Mouse (Mus musculus): ENCODE measurements around the gene Mgll. TPM values are rescaled to one million over a fixed set of nuclear protein-coding genes. Genes with fewer than 3 reads are reported as not detected.

The Mgll gene
- polyA plus RNA-seq, 1 experiment: 189 TPM

DNA sequence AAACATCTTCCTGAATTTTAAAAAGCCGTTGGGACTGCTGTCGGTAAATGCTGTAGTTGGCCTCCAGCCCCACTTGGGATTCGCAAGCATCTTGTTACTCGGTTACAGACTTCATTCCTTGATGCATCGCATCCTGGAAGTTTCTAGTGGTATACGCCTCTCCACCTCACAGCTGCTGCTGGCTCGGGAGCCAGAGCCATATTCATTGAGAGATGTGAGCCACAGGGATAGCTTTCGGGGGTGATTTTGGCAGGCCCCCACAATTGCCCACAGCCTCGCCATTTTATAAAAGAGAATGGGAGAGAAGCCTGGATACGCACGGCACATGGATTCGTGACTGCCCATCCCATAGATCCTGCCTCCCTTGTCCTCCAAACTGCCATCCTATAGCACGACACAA is 69.7 kb downstream of the Mgll start:
- peak in 1 of 2 experiments; percentile 58 for DNase-seq (ENCODE audit: extremely low spot score in 1 of 2, low spot score in 1 of 2)

- DNase-seq (ENCODE audit: extremely low spot score in 1 of 2, low spot score in 1 of 2): no peak
Measured at GRCm38 (mm10) chr6:88794561-88794971, 70.4 kb downstream of the Mgll start.

GRCm38 (mm10) chr6:88800191-88800590 is 76.0 kb downstream of the Mgll start:
- DNase-seq (ENCODE audit: extremely low spot score in 1 of 2, low spot score in 1 of 2): no peak

- DNase-seq (ENCODE audit: extremely low spot score in 1 of 2, low spot score in 1 of 2): no peak
Measured at GRCm38 (mm10) chr6:88800735-88801134, 76.5 kb downstream of the Mgll start.

DNA sequence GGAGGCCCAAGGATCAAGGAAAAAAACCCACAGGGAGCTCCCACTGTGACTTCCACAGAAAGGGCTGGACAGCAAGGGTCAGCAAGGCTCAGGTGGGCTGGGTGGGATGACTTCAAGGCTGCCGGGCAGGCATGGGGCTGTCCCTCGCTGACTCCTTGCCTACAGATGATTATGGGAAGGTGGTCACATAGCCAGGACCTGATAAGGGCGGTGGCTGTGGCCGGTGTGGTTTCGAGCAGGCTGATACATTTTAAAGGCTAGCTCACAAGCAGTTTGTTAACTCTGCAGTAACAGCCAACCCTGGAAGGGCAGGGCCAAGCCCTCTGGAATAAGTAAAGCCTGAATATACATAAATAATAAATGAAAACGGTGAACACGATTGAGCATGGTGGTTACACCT is 78.8 kb downstream of the Mgll start:
- DNase-seq (ENCODE audit: extremely low spot score in 1 of 2, low spot score in 1 of 2): no peak

- no peak for DNase-seq (ENCODE audit: extremely low spot score in 1 of 2, low spot score in 1 of 2)
Measured at GRCm38 (mm10) chr6:88803957-88804695, 79.9 kb downstream of the Mgll start.

DNA sequence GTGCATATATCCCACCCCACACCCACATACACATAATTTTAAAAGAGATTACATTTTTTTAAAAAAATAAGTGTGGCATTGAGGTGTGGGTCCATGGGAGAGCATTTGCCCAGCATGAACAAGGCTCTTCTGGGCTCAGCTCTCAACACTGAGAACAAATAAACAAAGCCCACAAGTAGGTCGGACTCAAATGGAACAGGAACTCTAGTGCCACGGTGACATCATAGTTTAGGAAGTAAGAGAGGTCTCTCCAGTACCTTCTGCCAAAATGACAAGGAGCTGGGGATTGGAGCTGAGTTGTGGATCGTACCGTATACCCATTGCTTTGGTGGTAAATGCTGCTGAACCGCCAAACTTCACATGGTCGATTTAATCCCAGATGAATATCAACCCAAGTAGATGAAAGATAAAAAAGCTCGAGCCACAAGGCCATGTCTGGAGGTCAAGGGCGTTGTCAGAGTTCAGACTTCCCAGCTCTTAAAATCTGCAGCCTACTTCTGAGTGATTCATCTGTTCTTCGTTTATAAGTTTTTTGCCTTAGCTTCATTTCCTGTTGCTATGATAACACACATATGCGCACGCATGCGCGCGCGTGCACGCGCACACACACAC is 80.9 kb downstream of the Mgll start:
- no peak for DNase-seq (ENCODE audit: extremely low spot score in 1 of 2, low spot score in 1 of 2)

DNA sequence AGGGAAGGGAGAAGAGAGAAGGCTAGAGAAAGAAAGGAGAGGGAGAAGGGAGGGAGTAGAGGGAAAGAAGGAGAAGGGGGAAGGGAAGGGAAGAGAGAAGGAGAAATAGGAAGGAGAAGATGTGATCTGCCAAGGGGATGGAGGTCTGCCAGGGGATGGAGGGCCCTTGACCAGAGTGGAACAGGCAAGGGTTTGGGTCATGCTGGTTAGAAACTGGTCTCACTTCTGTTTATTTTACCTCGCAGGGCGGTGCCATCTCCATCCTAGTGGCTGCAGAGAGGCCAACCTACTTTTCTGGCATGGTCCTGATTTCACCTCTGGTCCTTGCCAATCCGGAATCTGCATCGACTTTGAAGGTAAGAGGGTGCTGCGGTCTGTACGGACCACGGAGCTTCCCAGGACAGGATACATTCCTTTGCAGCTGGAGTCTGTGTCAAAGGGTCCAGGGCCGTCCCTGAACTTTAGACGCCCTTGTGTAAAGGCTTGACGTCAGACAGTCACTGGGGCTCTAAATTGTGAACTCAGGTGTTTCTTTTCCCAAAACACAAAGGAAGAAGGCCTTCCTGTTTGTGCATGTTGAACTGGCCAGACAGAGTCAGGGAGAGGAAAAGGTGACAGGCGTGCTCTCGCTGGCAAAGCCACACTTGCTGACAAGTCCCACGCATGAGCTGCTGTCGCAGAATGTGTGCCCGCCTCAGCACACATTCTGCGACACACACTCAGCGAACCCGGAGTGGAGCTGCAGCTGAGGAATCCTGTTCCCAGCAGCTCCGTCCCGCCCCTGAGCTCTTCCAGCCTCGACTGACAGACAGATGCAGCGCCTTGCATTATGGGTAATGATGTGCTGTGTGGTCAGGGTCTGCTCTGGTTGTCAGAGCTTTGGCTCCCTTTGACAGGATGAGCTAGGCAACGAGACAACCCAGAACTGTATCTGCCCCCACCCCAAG is 85.2 kb downstream of the Mgll start:
- DNase-seq (ENCODE audit: extremely low spot score in 1 of 2, low spot score in 1 of 2): peak in 1 of 2 experiments; percentile 52

GRCm38 (mm10) chr6:88810291-88810690 is 86.1 kb downstream of the Mgll start:
- no peak for DNase-seq (ENCODE audit: extremely low spot score in 1 of 2, low spot score in 1 of 2)

- DNase-seq (ENCODE audit: extremely low spot score in 1 of 2, low spot score in 1 of 2): peak in 1 of 2 experiments; percentile 47
Measured at GRCm38 (mm10) chr6:88811396-88811795, 87.2 kb downstream of the Mgll start.

DNA sequence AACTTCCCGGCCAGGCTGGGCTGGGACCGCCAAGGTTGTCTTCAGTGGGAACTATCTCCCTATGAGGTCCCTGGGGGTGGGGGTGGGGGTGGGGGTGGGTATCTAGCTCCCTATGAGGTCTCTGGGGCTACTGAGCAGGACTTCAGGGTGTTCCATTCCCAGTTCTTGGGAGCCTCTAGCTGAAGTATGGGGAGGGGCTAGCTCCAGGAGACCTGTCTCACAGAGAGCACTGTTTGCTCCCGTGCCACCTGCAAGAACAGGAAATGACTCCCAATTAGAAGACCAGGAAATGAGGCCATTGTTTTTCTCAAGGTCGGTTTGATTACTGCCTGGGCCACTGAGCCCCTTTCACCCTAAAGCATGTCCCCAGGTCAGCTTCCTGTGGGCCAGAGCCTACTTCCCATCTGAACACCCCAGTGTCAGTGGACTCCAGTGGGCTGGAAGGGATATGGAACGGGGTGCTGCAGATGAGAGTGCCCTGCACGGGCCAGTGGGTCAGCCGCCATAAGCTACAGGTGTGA is 87.7 kb downstream of the Mgll start:
- no peak for DNase-seq (ENCODE audit: extremely low spot score in 1 of 2, low spot score in 1 of 2)

GRCm38 (mm10) chr6:88812886-88813285 is 88.7 kb downstream of the Mgll start:
- peak in 1 of 2 experiments; percentile 82 for DNase-seq (ENCODE audit: extremely low spot score in 1 of 2, low spot score in 1 of 2)

GRCm38 (mm10) chr6:88813832-88814231 is 89.6 kb downstream of the Mgll start:
- DNase-seq (ENCODE audit: extremely low spot score in 1 of 2, low spot score in 1 of 2): no peak

- no peak for DNase-seq (ENCODE audit: extremely low spot score in 1 of 2, low spot score in 1 of 2)
Measured at GRCm38 (mm10) chr6:88815036-88815435, 90.8 kb downstream of the Mgll start.

GRCm38 (mm10) chr6:88815489-88815888 is 91.3 kb downstream of the Mgll start:
- no peak for DNase-seq (ENCODE audit: extremely low spot score in 1 of 2, low spot score in 1 of 2)

GRCm38 (mm10) chr6:88816913-88817312 is 92.7 kb downstream of the Mgll start:
- DNase-seq (ENCODE audit: extremely low spot score in 1 of 2, low spot score in 1 of 2): no peak

DNA sequence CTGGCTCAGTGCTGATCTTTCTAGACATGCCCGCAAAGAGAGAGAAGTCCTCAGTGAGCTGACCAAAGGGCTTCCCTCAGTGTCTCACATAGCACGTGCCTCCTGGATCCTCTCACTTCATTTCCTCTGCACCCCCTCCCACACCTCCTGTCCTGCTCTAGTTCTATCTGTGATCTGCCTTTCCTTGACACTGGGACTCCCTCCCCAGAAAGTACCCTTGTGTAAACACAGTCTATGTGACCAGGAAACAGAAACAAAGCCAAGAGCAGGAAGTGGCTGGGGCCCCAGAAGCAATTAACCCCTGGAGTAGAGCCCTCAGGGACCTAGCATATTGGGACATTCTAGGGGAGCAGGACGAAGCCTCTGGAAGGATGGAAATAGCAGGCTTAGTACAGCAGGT is 96.6 kb downstream of the Mgll start:
- no peak for DNase-seq (ENCODE audit: extremely low spot score in 1 of 2, low spot score in 1 of 2)

DNA sequence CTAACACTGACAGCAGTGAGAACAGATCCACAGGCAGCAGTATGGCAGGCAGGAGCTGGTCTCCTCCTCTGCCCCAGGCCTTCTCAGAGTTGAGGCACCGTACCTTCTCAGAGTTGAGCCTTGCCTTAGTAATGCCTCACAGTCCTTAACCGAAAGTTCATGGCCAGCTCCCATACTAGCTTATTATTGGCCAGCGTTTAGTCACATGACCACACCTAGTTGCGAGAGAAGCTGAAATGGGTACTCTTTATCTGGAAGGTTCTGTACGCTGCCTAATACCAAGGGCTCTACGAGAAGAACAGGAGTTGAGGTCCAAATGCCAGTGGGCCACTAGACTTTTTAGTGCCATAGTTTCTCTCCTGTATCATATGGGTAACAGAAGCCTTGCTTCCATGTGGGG is 97.1 kb downstream of the Mgll start:
- DNase-seq (ENCODE audit: extremely low spot score in 1 of 2, low spot score in 1 of 2): no peak

DNA sequence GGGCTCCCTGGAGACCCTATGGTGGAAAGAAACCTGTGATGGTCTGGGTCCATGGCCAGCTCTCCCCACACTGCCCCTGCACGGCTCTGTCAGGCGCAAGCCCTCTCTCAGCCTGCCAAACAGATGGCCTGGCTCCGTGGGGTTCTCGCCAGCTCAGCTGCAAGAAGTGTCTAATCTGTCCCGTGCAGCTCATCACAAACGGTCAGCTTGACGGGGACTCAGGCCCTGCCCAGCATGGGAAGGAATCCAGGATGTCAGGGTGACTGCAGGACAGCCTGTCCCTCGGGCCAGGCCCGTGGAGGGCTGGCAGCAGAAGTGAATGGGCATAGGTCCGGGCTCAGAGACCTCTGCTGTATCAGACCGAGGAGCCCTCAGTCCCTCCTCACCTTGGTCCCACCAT is 97.7 kb downstream of the Mgll start:
- peak in 1 of 2 experiments; percentile 35 for DNase-seq (ENCODE audit: extremely low spot score in 1 of 2, low spot score in 1 of 2)

DNA sequence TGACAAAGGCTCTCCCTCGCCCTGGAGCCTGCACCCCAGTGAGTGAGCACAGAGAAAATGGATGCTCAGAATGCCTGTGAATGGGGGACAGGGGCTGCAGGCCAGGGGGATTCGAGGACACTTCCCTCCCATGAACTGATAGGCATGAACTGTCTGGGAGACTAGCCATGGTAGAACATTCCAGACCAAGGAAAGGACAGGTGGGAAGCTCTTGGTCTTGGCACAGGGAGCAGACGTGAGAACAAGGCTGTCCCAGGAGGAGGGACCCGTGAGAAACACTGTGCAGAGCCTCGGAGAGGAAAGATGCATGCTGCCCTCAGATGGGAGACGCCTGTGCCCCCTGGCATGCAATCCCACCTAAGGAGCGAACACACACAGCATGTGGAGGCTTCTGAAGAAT is 100.0 kb downstream of the Mgll start:
- no peak for DNase-seq (ENCODE audit: extremely low spot score in 1 of 2, low spot score in 1 of 2)

DNA sequence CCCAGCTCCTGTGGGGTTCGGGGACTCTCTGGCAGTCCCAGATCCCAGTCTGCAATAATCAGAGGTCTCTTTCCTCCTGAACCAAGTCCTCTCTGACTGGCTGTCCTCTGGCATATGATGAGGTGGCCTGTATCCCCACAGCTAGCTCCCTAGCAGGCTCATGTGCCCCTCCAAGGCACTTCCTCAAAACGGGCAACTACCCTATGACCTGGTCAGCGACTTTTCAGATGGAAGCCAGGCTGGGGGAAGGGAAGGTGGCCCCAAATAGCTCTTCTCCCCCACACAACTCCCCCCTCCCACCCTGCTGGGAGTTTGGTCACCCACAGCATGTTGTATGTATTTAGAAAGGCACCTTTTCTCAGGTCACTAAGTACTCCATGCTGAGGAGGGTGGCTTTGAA is 101.9 kb downstream of the Mgll start:
- no peak for DNase-seq (ENCODE audit: extremely low spot score in 1 of 2, low spot score in 1 of 2)

Measured in frontal cortex, adult 2 months (tissue).